Comparison of ENCODE assay signal across 27 mouse cellular contexts in genomic region chr3:146595440-146595839, GRCm38 (mm10). TPM values are rescaled to one million over a fixed set of nuclear protein-coding genes. Genes with fewer than 3 reads are reported as not detected.
"Had no signal": no experiment of that assay in that cellular context is flagged by ENCODE, and none has a peak within 500 bp of the region (broad histone marks: within the 10 kb centered on the region; RNA-seq: fewer than 3 reads in every experiment).

No protein-coding gene starts in this region.

- H3K9me3 ChIP-seq: lung, embryonic 15.5 days; megakaryocyte, embryonic 14.5 days; midbrain, embryonic 13.5 days; neural tube, embryonic 13.5 days; neural tube, embryonic 15.5 days had no signal

- H3K9ac ChIP-seq: lung, embryonic 15.5 days; midbrain, embryonic 13.5 days; neural tube, embryonic 13.5 days; neural tube, embryonic 15.5 days had no signal

- H3K27ac ChIP-seq: lung, embryonic 15.5 days; macrophage; midbrain, embryonic 13.5 days; neural tube, embryonic 13.5 days; neural tube, embryonic 15.5 days had no signal

- H3K27me3 ChIP-seq: lung, embryonic 15.5 days; midbrain, embryonic 13.5 days; neural tube, embryonic 13.5 days; neural tube, embryonic 15.5 days had no signal

- DNase-seq: lung, adult 2 months; lung, postnatal 14 days; lung, postnatal 36 days; retina, postnatal 1 day; right cerebral cortex, adult 18-20 months; right cerebral cortex, postnatal 25 days; right cerebral cortex, postnatal 4 days; spleen, adult 18-20 months; thymus, adult 18-20 months; thymus, postnatal 14 days; thymus, postnatal 36 days had no signal

- H3K4me3 ChIP-seq: lung, embryonic 15.5 days; megakaryocyte, embryonic 14.5 days; midbrain, embryonic 13.5 days; myocyte; neural tube, embryonic 13.5 days; neural tube, embryonic 15.5 days had no signal

- H3K4me1 ChIP-seq: midbrain, embryonic 13.5 days; neural tube, embryonic 13.5 days; neural tube, embryonic 15.5 days had no signal

- H3K4me2 ChIP-seq: lung, embryonic 15.5 days; midbrain, embryonic 11.5 days; midbrain, embryonic 13.5 days; neural tube, embryonic 13.5 days; neural tube, embryonic 15.5 days had no signal

- H3K36me3 ChIP-seq: lung, embryonic 15.5 days; midbrain, embryonic 13.5 days; neural tube, embryonic 13.5 days; neural tube, embryonic 15.5 days had no signal

- ATAC-seq: lung, postnatal 0 days; midbrain, embryonic 13.5 days; midbrain, embryonic 16.5 days had no signal

RNA-seq across cellular contexts. Expression of gene Dnase2b, which starts 20.0 kb away (rescaled TPM):
- total RNA-seq: megakaryocyte progenitor cell, adult 5-6 weeks had no signal
- polyA plus RNA-seq: lung, embryonic 15.5 days; macrophage; midbrain, embryonic 11.5 days; midbrain, embryonic 13.5 days; midbrain, embryonic 16.5 days; myocyte; neural tube, embryonic 11.5 days; neural tube, embryonic 13.5 days; neural tube, embryonic 15.5 days; small intestine, adult 2 months; stomach, embryonic 14.5 days had no signal

RNA-seq across cellular contexts. Expression of gene Uox, which starts 25.2 kb away (rescaled TPM):
- total RNA-seq: megakaryocyte progenitor cell, adult 5-6 weeks had no signal
- polyA plus RNA-seq: macrophage; midbrain, embryonic 13.5 days; midbrain, embryonic 16.5 days; myocyte; neural tube, embryonic 11.5 days; neural tube, embryonic 13.5 days; neural tube, embryonic 15.5 days; stomach, embryonic 14.5 days had no signal

RNA-seq across cellular contexts. Expression of gene 4930503B20Rik, which starts 55.7 kb away (rescaled TPM):
- total RNA-seq: megakaryocyte progenitor cell, adult 5-6 weeks had no signal
- polyA plus RNA-seq: lung, adult 2 months; lung, postnatal 0 days; macrophage; midbrain, embryonic 11.5 days; midbrain, embryonic 13.5 days; myocyte; neural tube, embryonic 11.5 days; neural tube, embryonic 13.5 days; neural tube, embryonic 15.5 days; small intestine, adult 2 months; stomach, embryonic 14.5 days; stomach, embryonic 16.5 days; thymus, postnatal 0 days had no signal
